Mouse (Mus musculus): ENCODE measurements around the gene Maml3. TPM values are rescaled to one million over a fixed set of nuclear protein-coding genes. Genes with fewer than 3 reads are reported as not detected.
A peak's percentile ranks its signal among the peaks of the same experiment; 100 is the strongest.

Maml3 gene
- polyA plus RNA-seq, 1 experiment, result not detected

DNA sequence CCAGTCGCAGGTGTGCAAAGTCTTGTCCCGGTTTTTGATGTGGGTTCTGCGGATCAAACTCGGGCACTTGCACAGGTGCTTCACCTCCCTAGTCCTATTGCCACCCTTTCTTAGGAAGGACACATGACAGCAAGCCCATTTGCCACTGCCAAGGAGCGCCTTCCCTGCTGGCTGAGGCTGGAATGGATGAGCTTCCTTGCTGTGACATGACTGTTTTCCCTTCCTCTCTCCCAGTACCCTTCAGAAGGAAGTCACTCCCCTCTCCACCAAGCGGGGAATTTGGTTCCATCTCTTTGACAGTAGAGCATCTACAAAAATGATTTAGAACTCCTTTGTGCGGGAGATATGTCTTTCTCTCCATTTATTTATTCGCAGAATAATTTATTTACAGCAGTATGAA is 155.2 kb downstream of the Maml3 start:
- peaks cover 15% of the 10 kb centered on the region; the same call in 1 of the 2 replicates for H3K4me1 ChIP-seq (ENCODE audit: control insufficient read depth, insufficient read depth, low read length)
- 87% methylated on average over 8 of the region's 8 CpGs for WGBS
- H3K4me3 ChIP-seq (ENCODE audit: insufficient read depth, low read depth, low read length), result no peak overlapping the region
- no peak overlapping the region for H3K27ac ChIP-seq (ENCODE audit: insufficient read depth, low read depth, low read length)
- no peak for TF ChIP-seq CTCF (IDR thresholded peaks at IDR 0.05; ENCODE audit: insufficient read depth, low read depth, low read length)
- TF ChIP-seq POLR2A (IDR thresholded peaks at IDR 0.05; ENCODE audit: insufficient read depth, low read depth, low read length), result no peak

DNA sequence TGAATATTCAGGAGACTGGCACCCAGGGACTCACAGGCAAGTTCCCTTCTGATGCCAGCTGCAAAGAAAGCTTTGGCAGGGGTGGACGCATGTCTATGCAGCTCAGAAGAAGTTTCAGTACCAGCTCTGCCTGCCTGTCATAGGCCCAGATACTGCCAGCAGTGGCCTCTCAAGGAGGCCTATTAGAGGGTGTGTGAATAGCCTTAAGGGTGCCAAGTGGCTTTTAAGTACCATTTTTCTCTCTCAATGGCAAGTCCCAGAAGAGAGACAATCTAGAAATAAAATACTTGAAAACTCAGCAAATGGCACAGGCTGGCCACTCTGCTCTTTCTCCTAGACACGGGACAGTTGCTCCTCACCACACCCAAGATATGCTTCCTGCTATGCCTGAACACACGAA is 157.7 kb downstream of the Maml3 start:
- Histone ChIP-seq H3K27ac (ENCODE audit: insufficient read depth, low read depth, low read length) (no peak overlapping the region), H3K4me1 (ENCODE audit: control insufficient read depth, insufficient read depth, low read length) (peaks cover 8% of the 10 kb centered on the region; the same call in 1 of the 2 replicates), H3K4me3 (ENCODE audit: insufficient read depth, low read depth, low read length) (no peak overlapping the region)
- 75% methylated on average over 3 of the region's 3 CpGs for WGBS
- no peak for TF ChIP-seq POLR2A (IDR thresholded peaks at IDR 0.05; ENCODE audit: insufficient read depth, low read depth, low read length)

DNA sequence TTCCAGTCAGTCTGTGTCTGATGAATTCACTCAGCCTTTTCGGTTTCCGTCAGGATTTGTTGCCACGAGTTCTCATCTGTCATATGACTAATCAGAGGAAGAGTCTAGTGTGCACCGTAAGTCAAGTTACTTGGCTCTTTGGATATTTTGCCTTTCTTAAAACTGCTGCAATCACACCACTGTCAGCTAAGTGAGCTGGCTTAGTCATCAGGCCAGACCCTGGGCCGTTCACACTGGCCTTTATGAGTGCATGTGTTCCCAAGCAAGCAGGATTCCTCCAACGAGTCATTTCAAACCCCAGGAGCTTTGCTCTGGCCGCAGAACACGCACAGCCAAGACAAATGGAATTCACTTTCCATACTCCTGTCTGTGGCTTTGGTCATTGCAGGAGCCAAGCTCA is 161.2 kb downstream of the Maml3 start:
- TF ChIP-seq POLR2A (IDR thresholded peaks at IDR 0.05; ENCODE audit: insufficient read depth, low read depth, low read length), result no peak
- no peak for TF ChIP-seq CTCF (IDR thresholded peaks at IDR 0.05; ENCODE audit: insufficient read depth, low read depth, low read length)
- no peak overlapping the region for H3K27ac ChIP-seq (ENCODE audit: insufficient read depth, low read depth, low read length)
- H3K4me1 ChIP-seq (ENCODE audit: control insufficient read depth, insufficient read depth, low read length), result peaks cover 7% of the 10 kb centered on the region
- H3K4me3 ChIP-seq (ENCODE audit: insufficient read depth, low read depth, low read length), result no peak overlapping the region
- 74% methylated on average over 8 of the region's 8 CpGs for WGBS

DNA sequence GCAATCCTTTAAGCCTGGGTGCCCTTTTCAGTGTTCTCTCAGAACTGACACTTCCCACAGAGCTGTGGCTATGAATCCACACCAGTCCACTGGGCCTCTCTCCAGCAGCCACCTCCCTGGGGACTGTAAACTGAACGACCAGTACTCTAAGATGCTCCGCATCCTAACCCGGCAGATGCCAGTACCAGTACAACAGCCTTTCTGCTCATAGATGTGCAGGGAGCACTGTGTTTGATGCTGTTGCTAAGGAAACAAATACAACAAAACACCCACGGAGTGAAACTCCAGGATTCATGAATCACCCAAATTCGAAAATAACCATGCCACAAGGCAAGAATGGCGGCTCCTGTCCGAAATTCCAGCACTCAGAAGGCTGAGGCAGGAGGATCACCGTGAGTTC is 163.1 kb downstream of the Maml3 start:
- Histone ChIP-seq H3K4me1 (ENCODE audit: control insufficient read depth, insufficient read depth, low read length) (peaks cover 7% of the 10 kb centered on the region), H3K27ac (ENCODE audit: insufficient read depth, low read depth, low read length) (peak overlapping the region; percentile 62; the same call in 1 of the 2 replicates), H3K4me3 (ENCODE audit: insufficient read depth, low read depth, low read length) (no peak overlapping the region)
- TF ChIP-seq POLR2A (IDR thresholded peaks at IDR 0.05; ENCODE audit: insufficient read depth, low read depth, low read length) (no peak), CTCF (IDR thresholded peaks at IDR 0.05; ENCODE audit: insufficient read depth, low read depth, low read length) (no peak)
- WGBS, result 25% methylated on average over 8 of the region's 8 CpGs

DNA sequence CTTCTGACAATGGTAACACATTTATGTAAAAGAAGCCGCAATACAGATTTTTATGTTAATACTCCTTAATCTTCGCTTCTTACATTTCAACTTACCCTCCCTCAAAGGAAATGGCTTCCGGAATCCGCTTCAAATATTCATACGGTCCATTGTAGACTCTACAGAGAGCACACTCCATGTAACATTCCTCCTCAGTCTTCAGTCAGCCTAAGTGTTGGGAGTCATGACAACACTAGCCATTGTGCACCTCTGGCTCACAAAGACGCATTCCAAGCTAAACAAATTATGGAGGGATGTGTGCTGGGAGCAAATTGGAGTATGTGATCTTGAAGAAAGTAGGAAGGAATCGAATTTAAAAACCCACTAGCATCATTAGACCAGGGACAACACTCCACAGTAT is 165.0 kb downstream of the Maml3 start:
- TF ChIP-seq POLR2A (IDR thresholded peaks at IDR 0.05; ENCODE audit: insufficient read depth, low read depth, low read length), result no peak
- TF ChIP-seq CTCF (IDR thresholded peaks at IDR 0.05; ENCODE audit: insufficient read depth, low read depth, low read length), result no peak
- no peak overlapping the region for H3K27ac ChIP-seq (ENCODE audit: insufficient read depth, low read depth, low read length)
- 82% methylated on average over 7 of the region's 7 CpGs for WGBS
- peaks cover 7% of the 10 kb centered on the region for H3K4me1 ChIP-seq (ENCODE audit: control insufficient read depth, insufficient read depth, low read length)
- no peak overlapping the region for H3K4me3 ChIP-seq (ENCODE audit: insufficient read depth, low read depth, low read length)

DNA sequence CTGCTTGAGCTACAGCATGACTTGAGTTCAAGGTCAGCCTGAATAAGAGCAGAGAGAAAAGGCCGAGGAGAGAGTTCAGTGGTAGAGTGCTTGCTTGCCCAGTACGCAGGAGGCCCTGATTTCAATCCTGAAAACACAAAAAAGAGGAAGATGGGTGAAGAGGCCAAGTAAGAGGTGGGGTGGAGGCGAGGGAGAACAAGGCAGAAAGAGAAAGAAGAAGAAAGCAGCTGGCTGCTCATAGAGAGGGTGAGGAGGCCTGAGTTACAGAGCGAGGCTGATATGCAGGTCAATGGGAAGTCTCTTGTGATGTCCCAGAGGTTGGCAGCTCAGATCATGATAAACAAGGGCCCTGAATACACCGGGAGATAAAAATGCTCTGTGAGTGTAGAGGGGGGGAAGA is 165.8 kb downstream of the Maml3 start:
- 87% methylated on average over 5 of the region's 5 CpGs for whole genome bisulfite sequencing
- Histone ChIP-seq H3K27ac (ENCODE audit: insufficient read depth, low read depth, low read length) (no peak overlapping the region), H3K4me1 (ENCODE audit: control insufficient read depth, insufficient read depth, low read length) (peaks cover 7% of the 10 kb centered on the region), H3K4me3 (ENCODE audit: insufficient read depth, low read depth, low read length) (no peak overlapping the region)
- TF ChIP-seq POLR2A (IDR thresholded peaks at IDR 0.05; ENCODE audit: insufficient read depth, low read depth, low read length), result no peak
- no peak for TF ChIP-seq CTCF (IDR thresholded peaks at IDR 0.05; ENCODE audit: insufficient read depth, low read depth, low read length)

DNA sequence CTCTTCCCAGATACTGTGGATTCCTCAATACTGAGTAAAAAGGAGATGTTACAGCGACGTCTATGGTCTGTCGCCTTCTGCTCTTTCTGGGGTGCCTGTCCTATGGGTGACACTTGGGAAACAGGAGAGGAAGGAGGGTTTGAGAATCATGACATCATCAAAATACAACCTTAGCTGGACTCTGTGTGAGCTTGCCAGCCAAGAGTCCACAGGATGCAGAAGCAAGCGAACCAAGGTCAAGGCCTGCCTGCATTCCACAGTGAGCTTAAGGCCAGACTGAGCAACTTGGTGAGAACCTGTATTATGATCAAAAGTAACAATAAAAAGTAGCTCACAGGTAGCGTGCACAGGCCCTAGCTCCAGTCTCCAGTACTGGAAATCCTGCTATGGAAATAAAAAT is 167.7 kb downstream of the Maml3 start:
- no peak overlapping the region for H3K27ac ChIP-seq (ENCODE audit: insufficient read depth, low read depth, low read length)
- no peak for TF ChIP-seq POLR2A (IDR thresholded peaks at IDR 0.05; ENCODE audit: insufficient read depth, low read depth, low read length)
- TF ChIP-seq CTCF (IDR thresholded peaks at IDR 0.05; ENCODE audit: insufficient read depth, low read depth, low read length), result no peak
- no peak overlapping the region for H3K4me3 ChIP-seq (ENCODE audit: insufficient read depth, low read depth, low read length)
- WGBS, result 98% methylated on average over 5 of the region's 5 CpGs
- H3K4me1 ChIP-seq (ENCODE audit: control insufficient read depth, insufficient read depth, low read length), result peaks cover 4% of the 10 kb centered on the region

DNA sequence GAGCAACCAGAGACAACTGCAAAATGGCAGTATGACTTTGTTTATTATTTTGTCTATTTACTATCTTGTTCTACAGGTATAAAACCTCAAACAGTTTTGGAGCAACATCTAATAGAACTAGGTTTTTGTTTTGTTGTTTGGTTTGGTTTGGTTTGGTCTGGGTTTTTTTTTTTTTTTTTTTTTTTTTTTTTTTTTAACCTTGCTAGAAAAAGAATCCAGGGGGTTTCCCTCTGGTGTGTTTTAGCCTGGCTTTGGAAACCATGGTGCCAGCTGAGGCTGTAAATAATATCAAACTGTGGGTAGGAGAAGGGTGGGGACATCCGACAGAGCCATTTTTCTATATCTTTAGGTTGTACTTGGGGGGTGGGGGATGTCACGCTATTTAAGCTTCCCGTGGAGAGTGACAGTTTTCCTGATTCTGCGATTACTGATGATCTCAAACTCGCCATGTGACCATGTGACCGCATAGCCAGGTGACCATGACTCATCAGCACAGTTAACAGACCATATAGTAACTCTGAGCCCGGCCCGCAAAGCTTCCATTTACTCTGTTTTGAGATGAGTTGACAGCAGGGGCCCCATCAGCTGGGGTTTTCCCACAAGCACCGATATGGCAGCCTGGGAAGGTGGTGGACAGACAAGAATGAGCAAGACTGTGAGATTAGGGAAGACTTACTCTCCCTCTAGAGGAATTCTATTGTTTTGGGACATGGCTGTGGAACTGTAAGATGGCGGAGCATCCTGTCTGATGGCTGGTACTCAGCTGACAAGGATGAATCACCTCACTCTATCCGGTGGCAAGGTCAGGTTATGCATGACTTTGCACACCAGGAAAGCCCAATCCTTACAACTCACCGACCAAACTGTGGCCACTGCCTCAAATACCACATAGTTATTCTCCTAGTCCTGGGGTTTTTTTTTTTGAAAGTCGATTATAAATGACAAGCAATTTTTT is 170.1 kb downstream of the Maml3 start:
- 94% methylated on average over 13 of the region's 13 CpGs for WGBS
- no peaks in the 10 kb centered on the region for H3K4me1 ChIP-seq (ENCODE audit: control insufficient read depth, insufficient read depth, low read length)
- TF ChIP-seq CTCF (IDR thresholded peaks at IDR 0.05; ENCODE audit: insufficient read depth, low read depth, low read length), result no peak
- no peak for TF ChIP-seq POLR2A (IDR thresholded peaks at IDR 0.05; ENCODE audit: insufficient read depth, low read depth, low read length)
- no peak overlapping the region for H3K4me3 ChIP-seq (ENCODE audit: insufficient read depth, low read depth, low read length)
- no peak overlapping the region for H3K27ac ChIP-seq (ENCODE audit: insufficient read depth, low read depth, low read length)

DNA sequence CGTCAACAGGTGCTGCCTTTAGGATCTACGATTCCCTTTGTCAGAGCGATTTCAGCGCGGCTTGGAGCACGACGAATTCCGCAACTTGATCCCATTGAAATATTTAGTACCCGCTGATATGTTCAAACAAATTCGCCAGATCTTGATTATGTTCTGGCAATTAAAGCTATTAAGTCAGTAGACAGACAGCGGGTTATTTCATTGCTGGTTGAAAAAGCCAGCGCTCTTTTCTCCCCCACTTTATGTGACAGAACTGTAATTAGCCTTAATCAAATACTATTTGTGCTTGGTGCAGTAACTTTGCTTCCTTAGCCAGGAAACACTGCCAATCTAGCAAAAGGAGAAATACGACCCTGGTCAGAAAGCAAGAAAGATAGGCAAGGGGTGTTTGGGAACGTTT is 176.7 kb downstream of the Maml3 start:
- H3K27ac ChIP-seq (ENCODE audit: insufficient read depth, low read depth, low read length), result no peak overlapping the region
- peaks cover 14% of the 10 kb centered on the region for H3K4me1 ChIP-seq (ENCODE audit: control insufficient read depth, insufficient read depth, low read length)
- TF ChIP-seq CTCF (IDR thresholded peaks at IDR 0.05; ENCODE audit: insufficient read depth, low read depth, low read length) (no peak), POLR2A (IDR thresholded peaks at IDR 0.05; ENCODE audit: insufficient read depth, low read depth, low read length) (no peak)
- no peak overlapping the region for H3K4me3 ChIP-seq (ENCODE audit: insufficient read depth, low read depth, low read length)
- 29% methylated on average over 14 of the region's 14 CpGs for WGBS

All from olfactory bulb, adult 2 months (tissue).